Mouse (Mus musculus) liver, embryonic 11.5 days (tissue): Measurements from ENCODE around the gene Olfml2b. TPM values are rescaled to one million over a fixed set of nuclear protein-coding genes. Genes with fewer than 3 reads are reported as not detected.

ENCODE experiments used
- ATAC-seq: fragments of 200-750 bp; cut with Nextera tagmentation; replicated peaks from 2 replicates; pipeline ENCODE4 v1.8.0; 2017; ENCODE audit warnings: moderate number of reproducible peaks, mild to moderate bottlenecking, moderate TSS enrichment, moderate library complexity; ENCODE audit not compliant: low FRiP score
- DNase-seq: peaks from one replicate; pipeline ENCODE4 v3.0.0-alpha.2; 2017; ENCODE audit warnings: low spot score
- H3K27ac ChIP-seq: fragments of 300-500 bp; sonication (generic); 2 replicates; pipeline ENCODE4 v1.5.1; 2014; ENCODE audit warnings: mild to moderate bottlenecking, low read depth, low read length, control low read depth
- H3K27me3 ChIP-seq: fragments of 300-500 bp; sonication (generic); replicated peaks from 2 replicates; pipeline ENCODE4 v1.6.1; 2014; ENCODE audit warnings: low read length, mixed read lengths; ENCODE audit not compliant: control insufficient read depth, insufficient read depth
- H3K36me3 ChIP-seq: fragments of 300-500 bp; sonication (generic); 2 replicates; pipeline ENCODE4 v1.6.1; 2014; ENCODE audit warnings: mild to moderate bottlenecking, low read length, moderate library complexity, mixed read lengths; ENCODE audit not compliant: control insufficient read depth, insufficient read depth
- H3K4me1 ChIP-seq: fragments of 300-500 bp; sonication (generic); replicated peaks from 2 replicates; pipeline ENCODE4 v1.6.1; 2014; ENCODE audit warnings: low read length, mixed read lengths; ENCODE audit not compliant: control insufficient read depth, insufficient read depth
- H3K4me2 ChIP-seq: fragments of 300-500 bp; sonication (generic); 2 replicates; pipeline ENCODE4 v1.6.1; 2014; ENCODE audit warnings: mild to moderate bottlenecking, control low read depth, moderate library complexity
- H3K4me3 ChIP-seq: fragments of 300-500 bp; sonication (generic); 2 replicates; pipeline ENCODE4 v1.5.1; 2014; ENCODE audit warnings: low read depth, low read length, control low read depth
- H3K9ac ChIP-seq: fragments of 300-500 bp; sonication (generic); 2 replicates; pipeline ENCODE4 v1.6.1; 2014; ENCODE audit warnings: low read depth, low read length, control low read depth
- H3K9me3 ChIP-seq: fragments of 300-500 bp; sonication (generic); 2 replicates; pipeline ENCODE4 v1.6.1; 2016; ENCODE audit warnings: low read length, inconsistent platforms, mixed read lengths; ENCODE audit not compliant: control insufficient read depth
- WGBS: fragments of 180-500 bp; shearing (Covaris S2); extraction: QIAGEN DNeasy Blood & Tissue Kit; methylation state at CpG from one replicate; pipeline ENCODE4 v1.1.7; 2014; 5-methylcytosine and 5-hydroxymethylcytosine counted together
- polyA plus RNA-seq: library from polyadenylated mRNA; unstranded; fragments of >200 nt; fragmentation: Nextera tagmentation; extraction: Ambion mirVana; gene quantifications from 2 replicates; pipeline ENCODE4 v1.2.1, GENCODE M21; 2014

The Olfml2b gene
- polyA plus RNA-seq, 1 experiment from 2014 or later: 5.7 TPM

DNA sequence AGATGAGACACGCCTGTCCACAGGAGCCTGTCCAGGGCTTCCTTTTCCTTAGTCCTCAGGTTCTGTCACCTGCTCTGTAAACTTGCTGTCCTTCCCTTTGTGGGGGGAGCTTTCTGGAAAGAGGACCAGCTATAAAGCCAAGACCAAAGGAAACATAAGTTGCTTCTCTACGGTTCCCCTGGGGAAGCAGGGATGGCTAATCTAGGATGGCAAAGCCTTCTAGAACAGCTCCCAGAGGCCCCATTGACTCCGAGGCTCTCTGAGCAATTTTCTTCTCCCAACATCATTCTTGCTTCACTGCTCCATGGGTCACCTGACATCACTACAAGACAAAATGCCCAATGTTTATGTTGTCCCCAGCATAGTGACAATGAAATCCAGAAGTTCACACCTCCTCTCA, 32.7 kb upstream of the Olfml2b start:
- Histone ChIP-seq H3K36me3 (no peaks in the 10 kb centered on the region), H3K27ac (no peak overlapping the region), H3K4me1 (peaks cover 13% of the 10 kb centered on the region), H3K4me3 (no peak overlapping the region), H3K27me3 (no peaks in the 10 kb centered on the region), H3K9me3 (no peaks in the 10 kb centered on the region), H3K9ac (no peak overlapping the region), H3K4me2 (no peak overlapping the region)
- DNase-seq: peak; percentile 28
- ATAC-seq: no peak
- 87% methylated on average over 3 of the region's 3 CpGs for WGBS

DNA sequence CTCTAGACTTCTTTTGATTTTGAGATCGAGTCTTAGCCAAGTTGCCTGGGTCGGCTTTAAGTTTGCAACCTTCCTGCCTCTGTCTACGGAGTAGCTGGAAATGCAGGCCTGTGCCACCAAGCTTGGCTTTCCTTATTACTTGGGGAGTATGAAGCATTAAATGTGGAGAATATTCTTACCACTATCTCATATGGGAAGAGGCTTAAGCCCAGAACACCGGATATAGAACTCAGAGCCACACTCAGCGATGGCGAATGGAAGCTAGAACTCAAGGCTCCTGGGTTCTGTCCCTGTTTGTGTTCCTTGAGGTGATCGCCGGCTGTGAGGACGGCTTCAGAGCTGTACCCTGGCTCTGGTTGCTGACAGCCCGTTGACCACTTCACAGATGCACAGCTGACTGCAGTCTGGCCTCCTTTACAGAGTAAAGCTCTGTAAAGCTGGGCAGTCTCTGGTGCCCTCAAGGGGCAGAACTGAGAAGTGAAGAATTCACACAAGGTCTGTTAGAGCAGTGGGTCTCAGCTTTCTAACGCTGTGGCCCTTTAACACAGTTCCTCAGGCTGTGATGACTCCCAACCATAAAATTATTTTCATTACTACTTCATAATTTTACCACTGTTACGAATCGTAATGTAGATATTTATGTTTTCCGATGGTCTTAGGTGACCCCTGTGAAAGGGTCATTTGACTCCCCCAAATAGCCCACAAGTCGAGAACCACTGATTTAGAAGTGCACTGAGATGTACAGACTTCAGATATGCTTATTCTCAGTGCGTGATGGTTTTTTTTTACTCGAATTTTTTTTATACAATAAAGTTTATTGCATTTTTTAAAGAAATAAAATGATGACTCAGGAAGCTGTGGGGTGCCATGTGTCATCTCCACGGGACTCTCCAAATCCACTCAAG, 31.1 kb upstream of the Olfml2b start:
- no peaks in the 10 kb centered on the region for H3K9me3 ChIP-seq
- no peak overlapping the region for H3K27ac ChIP-seq
- peaks cover 13% of the 10 kb centered on the region for H3K4me1 ChIP-seq
- no peak overlapping the region for H3K4me2 ChIP-seq
- H3K36me3 ChIP-seq: no peaks in the 10 kb centered on the region
- DNase-seq: peak; percentile 47
- no peaks in the 10 kb centered on the region for H3K27me3 ChIP-seq
- peak; percentile 58 for ATAC-seq
- no peak overlapping the region for H3K4me3 ChIP-seq
- 68% methylated on average over 18 of the region's 18 CpGs for WGBS
- no peak overlapping the region for H3K9ac ChIP-seq

DNA sequence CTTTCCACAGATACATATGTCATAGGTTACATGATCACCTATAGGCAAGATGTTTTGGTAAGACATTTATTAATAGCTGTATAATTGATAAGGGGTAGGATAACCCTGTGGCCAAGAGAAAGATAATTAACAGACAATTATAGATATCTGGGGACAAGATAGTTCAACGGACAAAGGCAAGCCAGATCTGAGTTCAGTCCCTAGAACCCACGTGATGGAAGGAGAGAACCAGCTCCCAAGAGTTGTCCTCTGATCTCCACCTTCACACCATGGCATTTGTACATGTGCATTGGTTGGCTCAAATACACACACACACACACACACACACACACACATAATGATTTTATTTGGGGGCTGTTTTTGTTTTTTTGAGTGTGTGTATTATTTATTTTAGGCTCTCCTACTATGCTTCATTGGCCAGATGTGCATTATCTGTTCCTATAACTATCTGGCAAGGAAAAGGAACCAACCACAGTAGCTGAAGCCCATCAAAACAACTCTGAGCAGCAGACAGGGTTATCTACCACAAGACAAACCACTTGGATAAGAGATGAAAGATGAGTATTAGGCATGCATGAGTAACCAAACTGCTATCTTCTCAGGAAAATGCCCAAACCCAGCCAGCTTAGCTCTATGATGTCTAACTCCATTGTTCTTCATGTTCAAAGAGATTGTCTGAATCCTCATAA, 24.5 kb upstream of the Olfml2b start:
- WGBS: 36% methylated on average over 2 of the region's 2 CpGs
- H3K9me3 ChIP-seq: no peaks in the 10 kb centered on the region
- ATAC-seq: no peak; the same call in 1 of the 2 replicates
- no peak overlapping the region for H3K27ac ChIP-seq
- no peak for DNase-seq
- H3K27me3 ChIP-seq: no peaks in the 10 kb centered on the region
- H3K4me1 ChIP-seq: peaks cover 8% of the 10 kb centered on the region
- H3K9ac ChIP-seq: no peak overlapping the region
- H3K4me2 ChIP-seq: no peak overlapping the region
- no peaks in the 10 kb centered on the region for H3K36me3 ChIP-seq
- no peak overlapping the region for H3K4me3 ChIP-seq

- no peak overlapping the region for H3K4me3 ChIP-seq
- no peak overlapping the region for H3K9ac ChIP-seq
- no peaks in the 10 kb centered on the region for H3K36me3 ChIP-seq
- ATAC-seq: peak; percentile 98
- peak overlapping the region; percentile 78 for H3K27ac ChIP-seq
- H3K27me3 ChIP-seq: no peaks in the 10 kb centered on the region
- peaks cover 8% of the 10 kb centered on the region for H3K4me1 ChIP-seq
- H3K4me2 ChIP-seq: peak overlapping the region; percentile 42; the same call in 1 of the 2 replicates
- no peaks in the 10 kb centered on the region for H3K9me3 ChIP-seq
- 14% methylated on average over 5 of the region's 5 CpGs for WGBS
- DNase-seq: no peak
Observed at GRCm38 (mm10) chr1:170622934-170623333, 21.4 kb upstream of the Olfml2b start.

DNA sequence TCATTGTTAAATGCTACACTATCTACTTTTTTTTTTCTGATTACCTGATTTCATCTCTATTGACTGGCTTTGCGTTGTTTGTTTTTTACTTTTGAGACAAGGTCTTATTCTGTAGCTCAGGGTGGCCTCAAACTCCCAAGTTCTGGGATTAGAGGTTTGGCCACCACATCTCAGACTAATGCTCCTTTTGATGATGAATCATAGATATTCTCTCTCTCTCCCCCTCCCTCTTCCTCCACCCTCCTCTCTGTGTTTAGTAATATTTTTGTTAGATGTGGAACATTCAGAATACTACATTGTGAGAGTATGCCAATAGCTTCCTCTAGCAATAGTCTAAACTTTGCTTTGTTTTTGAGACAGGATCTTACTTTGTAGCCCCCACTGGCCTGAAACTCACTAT, 20.9 kb upstream of the Olfml2b start:
- no peak overlapping the region for H3K4me3 ChIP-seq
- no peaks in the 10 kb centered on the region for H3K27me3 ChIP-seq
- peak; percentile 40; the same call in 1 of the 2 replicates for ATAC-seq
- H3K4me2 ChIP-seq: peak overlapping the region; percentile 42; the same call in 1 of the 2 replicates
- no peak for DNase-seq
- no peaks in the 10 kb centered on the region for H3K9me3 ChIP-seq
- H3K27ac ChIP-seq: peak overlapping the region; percentile 78
- peaks cover 8% of the 10 kb centered on the region for H3K4me1 ChIP-seq
- H3K36me3 ChIP-seq: no peaks in the 10 kb centered on the region
- no peak overlapping the region for H3K9ac ChIP-seq
- WGBS: 76% methylated on average over 1 of the region's 1 CpGs

DNA sequence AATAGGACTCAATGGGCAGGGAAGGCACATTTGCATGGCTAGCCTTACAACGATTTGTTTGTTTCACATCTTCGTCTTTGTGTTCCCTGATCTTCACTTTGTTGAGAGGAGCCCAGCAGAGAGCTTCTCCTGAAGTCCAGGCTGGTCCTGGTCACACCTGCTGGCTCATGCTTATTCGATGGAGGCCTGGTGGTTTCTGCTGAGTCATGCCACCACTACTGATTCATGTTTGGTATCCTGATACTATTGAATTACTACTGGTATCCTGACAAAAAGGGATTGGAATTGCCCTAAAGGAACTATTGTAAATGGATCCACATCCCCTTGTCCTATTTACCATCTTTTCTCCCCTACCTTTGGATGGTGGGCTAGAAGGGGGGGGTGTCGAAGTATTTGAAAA, 13.8 kb upstream of the Olfml2b start:
- Histone ChIP-seq H3K4me2 (no peak overlapping the region), H3K27me3 (no peaks in the 10 kb centered on the region), H3K4me3 (no peak overlapping the region), H3K27ac (no peak overlapping the region), H3K36me3 (no peaks in the 10 kb centered on the region), H3K9me3 (no peaks in the 10 kb centered on the region), H3K9ac (no peak overlapping the region), H3K4me1 (no peaks in the 10 kb centered on the region)
- DNase-seq (no peak), ATAC-seq (no peak)
- 85% methylated on average over 4 of the region's 4 CpGs for WGBS

DNA sequence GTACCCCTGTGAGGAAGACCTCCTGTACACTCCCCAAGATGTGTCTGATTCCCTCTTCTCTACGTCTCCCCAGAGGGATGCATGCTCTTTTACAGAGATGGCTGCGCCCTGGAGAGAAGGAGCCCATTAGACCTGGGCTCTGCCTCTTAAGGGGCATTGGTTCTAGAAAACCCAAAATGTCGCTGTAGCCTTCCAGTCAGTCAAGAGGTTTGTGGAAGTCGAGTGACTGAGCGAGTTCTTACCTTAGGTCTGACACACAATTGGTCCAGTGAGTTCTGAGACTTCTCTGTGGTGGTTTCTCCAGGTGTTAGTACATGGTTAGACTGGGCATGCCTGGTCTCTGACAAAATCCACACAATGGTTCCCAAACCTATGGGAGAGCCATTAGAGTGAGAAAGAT, 12.8 kb upstream of the Olfml2b start:
- no peak overlapping the region for H3K27ac ChIP-seq
- no peak for DNase-seq
- H3K4me2 ChIP-seq: no peak overlapping the region
- no peaks in the 10 kb centered on the region for H3K9me3 ChIP-seq
- no peaks in the 10 kb centered on the region for H3K27me3 ChIP-seq
- H3K36me3 ChIP-seq: no peaks in the 10 kb centered on the region
- WGBS: 86% methylated on average over 5 of the region's 5 CpGs
- no peak overlapping the region for H3K9ac ChIP-seq
- no peak for ATAC-seq
- no peak overlapping the region for H3K4me3 ChIP-seq
- H3K4me1 ChIP-seq: no peaks in the 10 kb centered on the region

DNA sequence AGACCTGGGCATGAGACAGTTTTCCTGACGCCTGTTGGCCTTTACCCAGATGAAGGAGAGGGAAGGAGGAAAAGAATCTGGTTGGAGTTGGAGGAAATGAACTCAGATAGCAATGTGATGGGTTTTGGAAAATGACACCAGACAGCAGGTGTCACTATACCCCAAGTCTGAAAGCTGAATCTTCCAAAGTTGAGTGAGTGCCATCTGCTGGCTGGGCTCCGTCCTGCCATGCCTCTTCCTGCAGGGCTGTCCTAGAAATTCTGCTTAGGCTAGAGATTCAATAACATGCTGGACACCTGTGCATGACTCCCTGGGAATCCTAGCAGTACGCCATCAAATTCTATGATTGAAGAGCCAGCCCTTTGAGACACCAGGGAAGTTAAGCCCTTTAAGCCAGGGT, 11.9 kb upstream of the Olfml2b start:
- Histone ChIP-seq H3K4me3 (no peak overlapping the region), H3K4me2 (no peak overlapping the region), H3K27me3 (no peaks in the 10 kb centered on the region), H3K36me3 (no peaks in the 10 kb centered on the region), H3K9me3 (no peaks in the 10 kb centered on the region), H3K27ac (no peak overlapping the region), H3K9ac (no peak overlapping the region), H3K4me1 (no peaks in the 10 kb centered on the region)
- peak; percentile 65 for ATAC-seq
- 23% methylated on average over 3 of the region's 3 CpGs for WGBS
- peak; percentile 55 for DNase-seq
